Mouse (Mus musculus): ENCODE measurements around the gene Psmg3. TPM values are rescaled to one million over a fixed set of nuclear protein-coding genes. Genes with fewer than 3 reads are reported as not detected.

Gene Psmg3
- polyA plus RNA-seq, 1 experiment from 2014 or later = 86.7 TPM

DNA sequence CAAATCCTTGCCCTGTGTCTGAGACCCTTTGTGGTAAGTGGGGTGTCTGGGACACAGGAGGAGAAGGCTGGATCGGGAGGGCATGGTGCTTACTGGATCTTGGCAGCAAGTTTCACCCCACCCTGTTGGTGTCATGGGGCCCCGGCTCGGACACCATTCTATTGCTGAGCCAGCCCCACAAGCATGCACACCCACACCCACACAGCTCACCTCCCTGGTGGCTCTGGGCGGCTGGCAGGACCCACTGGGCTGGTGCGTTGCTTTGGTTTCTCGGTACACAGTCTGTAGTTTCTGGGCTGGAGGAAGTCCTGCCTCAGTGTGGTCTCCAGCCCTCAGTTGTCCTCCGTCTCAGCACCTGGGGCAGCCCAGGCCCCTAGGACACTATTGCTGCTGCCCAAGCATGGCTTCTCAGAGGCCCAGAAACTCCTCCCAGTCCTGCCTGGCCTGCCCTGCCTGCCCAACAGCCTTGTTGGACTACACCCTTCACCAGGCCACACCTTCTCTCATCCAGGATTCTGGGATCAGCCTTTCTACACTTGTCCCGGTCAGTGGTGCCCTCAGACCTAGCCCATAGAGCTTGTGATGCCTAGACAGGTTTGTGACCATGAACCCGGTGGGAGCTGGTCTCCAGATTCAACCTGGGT lies 7.0 kb downstream of the Psmg3 start, which contains the start of gene Tmem184a:
TSS of gene Tmem184a (minus strand) at position 380 of the 644 bp plus-strand sequence.
- H3K4me2 ChIP-seq (ENCODE audit: low read length) = no peak within 1 kb of the TSS
- 92% methylated on average over 9 of the region's 9 CpGs for WGBS
- H3K4me3 ChIP-seq (ENCODE audit: low read depth, low read length) = no peak within 1 kb of the TSS
- H3K9ac ChIP-seq (ENCODE audit: low read length) = no peak within 1 kb of the TSS
- no peak within 1 kb of the TSS for H3K27ac ChIP-seq (ENCODE audit: low read depth, low read length)
- peaks cover 25% of the 10 kb centered on the region for H3K36me3 ChIP-seq (ENCODE audit: control insufficient read depth, insufficient read depth, low read length)
- DNase-seq (ENCODE audit: low spot score) = no peak
- H3K9me3 ChIP-seq (replicated peaks; ENCODE audit: control insufficient read depth, low read length) = no peaks in the 10 kb centered on the region
- no peak for ATAC-seq
- no peaks in the 10 kb centered on the region for H3K27me3 ChIP-seq (replicated peaks; ENCODE audit: control insufficient read depth, insufficient read depth, low read length)
- H3K4me1 ChIP-seq (ENCODE audit: control insufficient read depth, insufficient read depth, low read length) = no peaks in the 10 kb centered on the region

DNA sequence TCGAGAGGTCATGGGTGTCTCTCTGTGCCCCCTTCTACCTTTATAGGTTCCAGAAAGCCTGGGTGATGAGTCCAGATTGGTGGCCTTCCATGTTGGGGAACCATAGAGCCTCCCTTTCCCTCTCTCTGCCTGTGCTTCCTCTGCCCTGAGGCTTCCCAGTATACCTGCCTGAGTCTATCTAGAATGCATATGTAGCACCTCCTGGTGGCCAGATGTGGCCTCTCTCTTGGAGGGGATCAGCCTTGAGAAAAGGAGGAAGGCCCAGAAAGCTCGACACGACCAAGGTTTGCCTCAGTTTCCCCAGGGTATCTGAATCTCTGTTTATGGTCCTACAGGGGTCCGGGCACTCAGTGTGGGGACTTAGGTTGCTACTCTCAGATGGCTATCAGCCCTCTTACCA lies 7.9 kb downstream of the Psmg3 start:
- Histone ChIP-seq H3K4me1 (ENCODE audit: control insufficient read depth, insufficient read depth, low read length) (no peaks in the 10 kb centered on the region), H3K27me3 (replicated peaks; ENCODE audit: control insufficient read depth, insufficient read depth, low read length) (no peaks in the 10 kb centered on the region; the same call in 1 of the 2 replicates), H3K9ac (ENCODE audit: low read length) (no peak overlapping the region), H3K27ac (ENCODE audit: low read depth, low read length) (no peak overlapping the region), H3K36me3 (ENCODE audit: control insufficient read depth, insufficient read depth, low read length) (peaks cover 24% of the 10 kb centered on the region), H3K4me2 (ENCODE audit: low read length) (no peak overlapping the region), H3K9me3 (replicated peaks; ENCODE audit: control insufficient read depth, low read length) (no peaks in the 10 kb centered on the region), H3K4me3 (ENCODE audit: low read depth, low read length) (no peak overlapping the region)
- ATAC-seq = no peak
- 56% methylated on average over 4 of the region's 4 CpGs for WGBS
- DNase-seq (ENCODE audit: low spot score) = peak; percentile 50

DNA sequence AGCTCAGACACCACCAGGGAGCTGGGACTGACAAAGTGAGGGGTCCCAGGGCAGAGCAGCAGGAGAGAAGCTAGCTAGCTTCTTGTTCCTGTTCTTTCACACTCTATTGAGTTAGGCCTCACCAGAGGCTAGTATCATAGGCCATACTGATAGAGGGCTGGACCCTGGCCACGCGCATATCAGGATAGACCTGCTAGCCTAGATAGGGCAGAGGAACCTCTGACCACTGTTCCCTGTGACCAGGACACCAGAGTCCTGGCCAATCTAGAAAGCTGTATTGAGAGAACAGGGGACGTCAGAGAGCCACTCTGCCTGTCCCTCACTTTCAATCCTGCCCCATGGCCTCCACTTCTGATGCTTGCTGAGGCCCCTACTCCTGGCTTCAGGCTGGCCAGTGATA lies 8.6 kb downstream of the Psmg3 start:
- 87% methylated on average over 3 of the region's 3 CpGs for WGBS
- peaks cover 4% of the 10 kb centered on the region; the same call in 1 of the 2 replicates for H3K27me3 ChIP-seq (replicated peaks; ENCODE audit: control insufficient read depth, insufficient read depth, low read length)

DNA sequence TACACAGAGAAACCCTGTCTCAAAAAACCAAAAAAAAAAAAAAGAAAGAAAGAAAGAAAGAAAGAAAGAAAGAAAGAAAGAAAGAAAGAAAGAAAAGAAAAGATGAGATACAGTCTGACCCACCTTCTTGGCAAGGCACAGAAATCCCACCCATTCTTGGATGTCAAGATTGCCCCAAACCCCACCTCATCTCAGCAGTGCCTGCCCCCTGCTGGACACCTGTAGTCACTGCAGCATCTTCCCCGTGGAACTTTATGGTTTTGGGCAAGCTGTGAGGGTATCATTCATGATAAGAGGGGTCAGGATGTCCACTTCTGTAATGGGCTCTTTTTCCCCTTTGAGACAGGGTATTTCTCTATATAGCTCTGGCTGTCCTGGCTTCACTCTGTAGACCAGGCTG lies 9.4 kb downstream of the Psmg3 start:
- DNase-seq (ENCODE audit: low spot score) = no peak
- H3K27me3 ChIP-seq (replicated peaks; ENCODE audit: control insufficient read depth, insufficient read depth, low read length) = peaks cover 4% of the 10 kb centered on the region; the same call in 1 of the 2 replicates
- H3K9me3 ChIP-seq (replicated peaks; ENCODE audit: control insufficient read depth, low read length) = no peaks in the 10 kb centered on the region
- no peak overlapping the region for H3K4me2 ChIP-seq (ENCODE audit: low read length)
- H3K4me3 ChIP-seq (ENCODE audit: low read depth, low read length) = no peak overlapping the region
- H3K4me1 ChIP-seq (ENCODE audit: control insufficient read depth, insufficient read depth, low read length) = no peaks in the 10 kb centered on the region
- ATAC-seq = no peak
- no peak overlapping the region for H3K9ac ChIP-seq (ENCODE audit: low read length)
- peaks cover 9% of the 10 kb centered on the region for H3K36me3 ChIP-seq (ENCODE audit: control insufficient read depth, insufficient read depth, low read length)
- 8% methylated on average over 1 of the region's 1 CpGs for WGBS
- no peak overlapping the region for H3K27ac ChIP-seq (ENCODE audit: low read depth, low read length)

More for the DNA sequence above, 8.6 kb downstream of the Psmg3 start:
- no peaks in the 10 kb centered on the region for H3K4me1 ChIP-seq (ENCODE audit: control insufficient read depth, insufficient read depth, low read length)
- H3K4me3 ChIP-seq (ENCODE audit: low read depth, low read length) = no peak overlapping the region
- DNase-seq (ENCODE audit: low spot score) (no peak), ATAC-seq (no peak)
- H3K4me2 ChIP-seq (ENCODE audit: low read length) = no peak overlapping the region
- H3K9me3 ChIP-seq (replicated peaks; ENCODE audit: control insufficient read depth, low read length) = no peaks in the 10 kb centered on the region
- H3K27ac ChIP-seq (ENCODE audit: low read depth, low read length) = no peak overlapping the region
- H3K36me3 ChIP-seq (ENCODE audit: control insufficient read depth, insufficient read depth, low read length) = peaks cover 17% of the 10 kb centered on the region
- H3K9ac ChIP-seq (ENCODE audit: low read length) = no peak overlapping the region; the same call in 1 of the 2 replicates

DNA sequence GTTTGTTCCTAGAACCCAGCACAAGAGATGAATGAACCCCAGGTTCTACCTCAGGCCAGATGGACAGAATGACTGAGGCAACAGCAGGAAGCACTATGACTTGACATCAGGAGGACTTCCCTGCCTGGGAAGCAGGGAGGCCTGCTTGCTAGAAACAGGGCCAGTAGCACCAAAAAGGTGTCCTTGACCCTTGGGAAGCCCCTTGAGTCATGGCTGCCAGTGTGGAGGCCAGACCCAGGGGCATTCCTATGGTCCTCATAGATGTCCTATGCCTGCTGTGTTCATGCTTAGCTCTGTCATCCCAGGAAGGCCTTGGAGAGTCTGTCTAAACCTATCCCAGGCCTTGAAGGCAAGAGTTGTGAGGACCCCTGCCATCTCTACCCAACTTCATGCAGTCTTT lies 10.2 kb downstream of the Psmg3 start:
- no peaks in the 10 kb centered on the region for H3K4me1 ChIP-seq (ENCODE audit: control insufficient read depth, insufficient read depth, low read length)

DNA sequence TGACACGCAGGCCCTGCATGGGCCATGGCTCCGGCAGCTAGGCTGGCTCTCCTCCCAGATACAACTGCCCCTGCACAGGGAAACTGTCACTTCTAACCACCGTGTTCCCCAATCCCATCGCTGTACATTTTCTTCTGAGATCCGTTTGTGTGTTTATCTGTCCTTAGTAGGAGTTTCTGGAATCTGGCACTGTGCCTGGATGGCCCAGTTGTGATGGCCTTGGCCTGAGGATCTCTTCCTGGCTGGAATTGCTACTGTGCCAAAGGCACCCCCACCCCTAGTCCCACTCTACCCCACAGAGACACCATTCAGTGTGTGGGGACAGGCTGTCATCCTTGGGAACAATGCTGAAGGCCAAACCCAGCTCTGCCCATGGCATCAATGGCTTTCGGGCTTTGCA lies 10.7 kb downstream of the Psmg3 start:
- H3K4me3 ChIP-seq (ENCODE audit: low read depth, low read length) = no peak overlapping the region
- H3K27me3 ChIP-seq (replicated peaks; ENCODE audit: control insufficient read depth, insufficient read depth, low read length) = peaks cover 4% of the 10 kb centered on the region; the same call in 1 of the 2 replicates
- H3K4me2 ChIP-seq (ENCODE audit: low read length) = no peak overlapping the region
- H3K4me1 ChIP-seq (ENCODE audit: control insufficient read depth, insufficient read depth, low read length) = no peaks in the 10 kb centered on the region
- no peak overlapping the region for H3K9ac ChIP-seq (ENCODE audit: low read length)
- no peaks in the 10 kb centered on the region for H3K9me3 ChIP-seq (replicated peaks; ENCODE audit: control insufficient read depth, low read length)
- H3K36me3 ChIP-seq (ENCODE audit: control insufficient read depth, insufficient read depth, low read length) = no peaks in the 10 kb centered on the region
- WGBS = 82% methylated on average over 6 of the region's 6 CpGs
- no peak for ATAC-seq
- H3K27ac ChIP-seq (ENCODE audit: low read depth, low read length) = no peak overlapping the region
- DNase-seq (ENCODE audit: low spot score) = no peak

More for the DNA sequence above, 10.2 kb downstream of the Psmg3 start:
- Histone ChIP-seq H3K4me2 (ENCODE audit: low read length) (no peak overlapping the region), H3K36me3 (ENCODE audit: control insufficient read depth, insufficient read depth, low read length) (peaks cover under 1% of the 10 kb centered on the region), H3K9ac (ENCODE audit: low read length) (no peak overlapping the region), H3K27ac (ENCODE audit: low read depth, low read length) (no peak overlapping the region), H3K9me3 (replicated peaks; ENCODE audit: control insufficient read depth, low read length) (no peaks in the 10 kb centered on the region), H3K4me3 (ENCODE audit: low read depth, low read length) (no peak overlapping the region), H3K27me3 (replicated peaks; ENCODE audit: control insufficient read depth, insufficient read depth, low read length) (peaks cover 4% of the 10 kb centered on the region; the same call in 1 of the 2 replicates)
- no peak for DNase-seq (ENCODE audit: low spot score)
- ATAC-seq = no peak

DNA sequence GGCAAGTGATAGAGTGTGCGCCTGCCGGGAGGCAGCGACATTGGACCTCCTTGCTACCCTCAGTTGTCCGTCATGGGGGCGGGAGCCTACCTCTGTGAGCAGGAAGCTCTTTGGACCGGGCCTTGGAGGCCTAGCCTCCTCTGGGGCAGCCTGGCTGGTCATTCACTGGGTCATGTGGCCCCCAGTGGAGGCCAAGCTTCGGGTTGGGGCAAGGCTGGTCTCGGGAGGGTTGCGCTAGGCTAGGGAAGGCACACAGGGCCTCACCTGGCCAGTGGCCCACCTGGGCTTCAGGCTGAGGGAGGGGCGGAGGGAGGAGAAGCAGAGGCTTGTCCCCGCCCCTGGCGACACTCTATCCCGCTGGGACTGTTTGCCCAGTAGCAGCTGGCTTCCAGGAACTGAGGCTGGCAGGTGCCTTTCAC lies 12.7 kb downstream of the Psmg3 start:
- no peaks in the 10 kb centered on the region for H3K36me3 ChIP-seq (ENCODE audit: control insufficient read depth, insufficient read depth, low read length)
- H3K4me1 ChIP-seq (ENCODE audit: control insufficient read depth, insufficient read depth, low read length) = no peaks in the 10 kb centered on the region
- no peaks in the 10 kb centered on the region for H3K9me3 ChIP-seq (replicated peaks; ENCODE audit: control insufficient read depth, low read length)
- 16% methylated on average over 12 of the region's 13 CpGs for WGBS
- DNase-seq (ENCODE audit: low spot score) (no peak), ATAC-seq (no peak)
- no peak overlapping the region for H3K27ac ChIP-seq (ENCODE audit: low read depth, low read length)
- H3K4me3 ChIP-seq (ENCODE audit: low read depth, low read length) = no peak overlapping the region
- H3K4me2 ChIP-seq (ENCODE audit: low read length) = no peak overlapping the region
- H3K9ac ChIP-seq (ENCODE audit: low read length) = no peak overlapping the region
- peaks cover 4% of the 10 kb centered on the region; the same call in 1 of the 2 replicates for H3K27me3 ChIP-seq (replicated peaks; ENCODE audit: control insufficient read depth, insufficient read depth, low read length)

DNA sequence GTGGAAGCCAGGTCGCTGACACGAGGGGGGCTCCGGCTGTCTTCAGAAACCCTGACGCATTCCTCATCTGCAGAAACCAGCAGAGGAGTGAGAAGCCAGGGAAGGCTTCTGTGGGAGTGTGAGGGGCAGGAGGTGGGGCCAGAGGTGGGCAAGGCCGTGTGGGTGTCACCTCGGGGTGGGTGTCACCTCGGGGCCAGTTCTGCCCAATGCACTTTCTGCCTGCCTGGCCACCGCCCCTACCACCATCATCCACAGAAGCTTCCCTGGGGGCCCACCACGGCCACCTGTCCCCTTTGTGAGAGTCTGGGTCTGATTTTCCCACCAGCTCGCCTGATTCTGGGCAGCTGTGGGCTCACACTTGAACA lies 13.6 kb downstream of the Psmg3 start:
- H3K9me3 ChIP-seq (replicated peaks; ENCODE audit: control insufficient read depth, low read length) = no peaks in the 10 kb centered on the region
- no peak overlapping the region for H3K4me3 ChIP-seq (ENCODE audit: low read depth, low read length)
- WGBS = 51% methylated on average over 10 of the region's 10 CpGs
- no peak overlapping the region for H3K4me2 ChIP-seq (ENCODE audit: low read length)
- H3K27me3 ChIP-seq (replicated peaks; ENCODE audit: control insufficient read depth, insufficient read depth, low read length) = peaks cover 4% of the 10 kb centered on the region; the same call in 1 of the 2 replicates
- DNase-seq (ENCODE audit: low spot score) (no peak), ATAC-seq (no peak)
- no peaks in the 10 kb centered on the region for H3K36me3 ChIP-seq (ENCODE audit: control insufficient read depth, insufficient read depth, low read length)
- H3K9ac ChIP-seq (ENCODE audit: low read length) = no peak overlapping the region
- no peak overlapping the region for H3K27ac ChIP-seq (ENCODE audit: low read depth, low read length)
- no peaks in the 10 kb centered on the region for H3K4me1 ChIP-seq (ENCODE audit: control insufficient read depth, insufficient read depth, low read length)

DNA sequence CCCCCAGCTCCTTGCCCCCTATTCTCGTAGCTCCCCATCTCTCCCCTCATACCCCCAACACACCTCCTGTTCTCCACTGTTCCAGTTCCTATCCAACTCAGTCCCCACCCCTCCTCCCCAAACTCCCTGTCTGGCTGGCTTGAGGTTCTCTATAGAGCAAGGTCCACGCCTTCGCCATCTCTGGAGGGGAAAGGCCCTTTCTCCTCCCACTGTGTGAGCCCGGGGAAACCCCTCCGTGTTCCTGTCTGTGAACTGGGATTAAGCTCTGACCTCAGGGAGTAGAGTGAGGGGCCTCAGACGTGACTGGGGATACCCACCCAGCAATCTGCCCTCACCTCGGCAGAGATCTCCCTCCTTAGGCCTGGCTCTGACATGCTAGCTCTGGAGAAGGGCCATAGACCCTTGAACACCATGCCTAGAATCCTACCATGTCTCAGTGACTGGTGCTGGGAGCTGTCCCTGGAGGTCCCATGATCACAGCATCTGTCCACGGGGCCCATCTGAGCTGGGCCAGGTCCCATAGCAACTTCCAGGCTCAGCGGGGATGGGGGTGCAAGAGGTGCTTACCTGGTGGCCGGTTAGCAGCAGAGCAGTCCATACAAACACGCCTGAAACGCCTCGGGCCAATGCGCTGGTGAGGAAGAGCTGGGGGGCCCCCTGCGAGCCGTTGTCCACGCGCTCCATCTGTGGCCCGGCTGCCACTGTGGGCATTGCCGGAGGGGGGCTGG lies 14.1 kb downstream of the Psmg3 start:
- no peaks in the 10 kb centered on the region for H3K36me3 ChIP-seq (ENCODE audit: control insufficient read depth, insufficient read depth, low read length)
- H3K4me3 ChIP-seq (ENCODE audit: low read depth, low read length) = no peak overlapping the region
- no peak for ATAC-seq
- H3K27me3 ChIP-seq (replicated peaks; ENCODE audit: control insufficient read depth, insufficient read depth, low read length) = peaks cover 4% of the 10 kb centered on the region; the same call in 1 of the 2 replicates
- WGBS = 71% methylated on average over 20 of the region's 20 CpGs
- H3K4me2 ChIP-seq (ENCODE audit: low read length) = no peak overlapping the region
- H3K9me3 ChIP-seq (replicated peaks; ENCODE audit: control insufficient read depth, low read length) = no peaks in the 10 kb centered on the region
- DNase-seq (ENCODE audit: low spot score) = no peak
- H3K9ac ChIP-seq (ENCODE audit: low read length) = no peak overlapping the region
- H3K4me1 ChIP-seq (ENCODE audit: control insufficient read depth, insufficient read depth, low read length) = no peaks in the 10 kb centered on the region
- no peak overlapping the region for H3K27ac ChIP-seq (ENCODE audit: low read depth, low read length)

Measured in forebrain, embryonic 14.5 days (tissue).